Mouse (Mus musculus) adrenal gland, postnatal 4 days (tissue): ENCODE results near the gene Prr11. TPM values are rescaled to one million over a fixed set of nuclear protein-coding genes. Genes with fewer than 3 reads are reported as not detected.

ENCODE experiments used
- DNase-seq, 2 experiments: peaks; one replicate each; pipeline ENCODE4 v3.0.0; 2021 to 2022; ENCODE audit warnings: low spot score in 2 of 2, mixed read lengths in 2 of 2
- long read RNA-seq, 2 experiments: library from polyadenylated mRNA; stranded (forward); transcript quantifications; one replicate each; pipeline ENCODE4 v2.0.0; 2021
- total RNA-seq, 2 experiments: library from RNA; stranded (reverse); gene quantifications; 2 replicates each; pipeline ENCODE4 v1.2.3; 2021

The Prr11 gene
- 1 to 10 TPM; 7.9 to 8.6 TPM for total RNA-seq
- long read RNA-seq, experiment 1, partial matches to known transcripts: 0 of 4 reads
- long read RNA-seq, experiment 1, other reads (novel, unspliced or antisense): 4 of 4 reads
- long read RNA-seq, experiment 2, partial matches to known transcripts: 0 of 1 reads
- long read RNA-seq, experiment 2, other reads (novel, unspliced or antisense): 1 of 1 reads

GRCm38 (mm10) chr11:87108409-87108754 lies at the start of gene Prr11:
Gene Prr11 (minus strand): TSS chr11:87108708.
- no peak for DNase-seq

GRCm38 (mm10) chr11:87158012-87158411 lies 49.5 kb upstream of the Prr11 start:
- DNase-seq: no peak

GRCm38 (mm10) chr11:87136233-87136632 lies 27.7 kb upstream of the Prr11 start:
- DNase-seq: no peak

GRCm38 (mm10) chr11:87126824-87127816 lies 18.6 kb upstream of the Prr11 start, which contains the start of gene Trim37:
Gene Trim37 (plus strand): TSS chr11:87127077.
- peak; percentile 64 for DNase-seq

GRCm38 (mm10) chr11:87126281-87126823 lies 17.8 kb upstream of the Prr11 start:
- DNase-seq: no peak

- no peak for DNase-seq
Observed at GRCm38 (mm10) chr11:87125562-87125961, 17.1 kb upstream of the Prr11 start.

GRCm38 (mm10) chr11:87121864-87122263 lies 13.4 kb upstream of the Prr11 start:
- no peak for DNase-seq

- no peak for DNase-seq
Observed at GRCm38 (mm10) chr11:87110172-87110909, 1.8 kb upstream of the Prr11 start.

- DNase-seq: no peak
Observed at GRCm38 (mm10) chr11:87109519-87110171, 1.1 kb upstream of the Prr11 start.

- DNase-seq: peak; percentile 91 to 94
Observed at GRCm38 (mm10) chr11:87108755-87109518, 429 bp upstream of the Prr11 start, which contains the start of gene Ska2. Gene Ska2 (plus strand): TSS chr11:87109234.

- DNase-seq: no peak
Observed at GRCm38 (mm10) chr11:87087142-87087541, 21.4 kb downstream of the Prr11 start.

GRCm38 (mm10) chr11:87086290-87086984 lies 22.1 kb downstream of the Prr11 start, which contains the start of gene Smg8:
Gene Smg8 (minus strand): TSS chr11:87086774.
- DNase-seq: peak; percentile 57 to 67

- no peak for DNase-seq
Observed at GRCm38 (mm10) chr11:87085461-87085860, 23.0 kb downstream of the Prr11 start.

GRCm38 (mm10) chr11:87083712-87084111 lies 24.8 kb downstream of the Prr11 start:
- DNase-seq: no peak

- peak; percentile 73 for DNase-seq
Observed at GRCm38 (mm10) chr11:87073866-87074440, 34.6 kb downstream of the Prr11 start, which contains the start of gene Gdpd1. Gene Gdpd1 (minus strand): TSS chr11:87074062.

GRCm38 (mm10) chr11:87073343-87073865 lies 35.1 kb downstream of the Prr11 start:
- peak; percentile 6 to 44 for DNase-seq

GRCm38 (mm10) chr11:87062087-87062486 lies 46.4 kb downstream of the Prr11 start:
- DNase-seq: no peak

- no peak for DNase-seq
Observed at GRCm38 (mm10) chr11:87060410-87060809, 48.1 kb downstream of the Prr11 start.
